Mouse (Mus musculus) hindbrain, embryonic 11.5 days (tissue): ENCODE results near the gene Mrap. TPM values are rescaled to one million over a fixed set of nuclear protein-coding genes. Genes with fewer than 3 reads are reported as not detected.

Experiments
- ATAC-seq: fragments of 200-750 bp; cut with Nextera tagmentation; 2 replicates; pipeline ENCODE4 v1.8.0; 2017; ENCODE audit warnings: mild to moderate bottlenecking, moderate TSS enrichment, moderate library complexity; ENCODE audit not compliant: low FRiP score
- DNase-seq: peaks from one replicate; pipeline ENCODE4 v3.0.0-alpha.2; 2015; ENCODE audit warnings: low spot score
- H3K27ac ChIP-seq: fragments of 300-500 bp; sonication (generic); 2 replicates; pipeline ENCODE4 v1.5.1; 2014; ENCODE audit warnings: mild to moderate bottlenecking, low read depth, low read length
- H3K27me3 ChIP-seq: fragments of 300-500 bp; sonication (generic); 2 replicates; pipeline ENCODE4 v1.6.1; 2014; ENCODE audit warnings: mild to moderate bottlenecking, low read length, moderate library complexity, mixed read lengths; ENCODE audit not compliant: control insufficient read depth, insufficient read depth
- H3K36me3 ChIP-seq: fragments of 300-500 bp; sonication (generic); 2 replicates; pipeline ENCODE4 v1.6.1; 2014; ENCODE audit warnings: mild to moderate bottlenecking, low read length, moderate library complexity, mixed read lengths; ENCODE audit not compliant: control insufficient read depth, insufficient read depth
- H3K4me1 ChIP-seq: fragments of 300-500 bp; sonication (generic); replicated peaks from 2 replicates; pipeline ENCODE4 v1.6.1; 2014; ENCODE audit warnings: low read length, mixed read lengths; ENCODE audit not compliant: control insufficient read depth, insufficient read depth
- H3K4me2 ChIP-seq: fragments of 300-500 bp; sonication (generic); replicated peaks from 2 replicates; pipeline ENCODE4 v1.6.1; 2014; ENCODE audit warnings: mild to moderate bottlenecking, low read depth, low read length
- H3K4me3 ChIP-seq: fragments of 300-500 bp; sonication (generic); 2 replicates; pipeline ENCODE4 v1.5.1; 2014; ENCODE audit warnings: low read depth, low read length
- H3K9ac ChIP-seq: fragments of 300-500 bp; sonication (generic); 2 replicates; pipeline ENCODE4 v1.6.1; 2014; ENCODE audit warnings: low read depth, low read length
- H3K9me3 ChIP-seq: fragments of 300-500 bp; sonication (generic); 2 replicates; pipeline ENCODE4 v1.6.1; 2016; ENCODE audit warnings: low read length; ENCODE audit not compliant: control insufficient read depth
- WGBS: fragments of 180-500 bp; shearing (Covaris S2); extraction: QIAGEN DNeasy Blood & Tissue Kit; methylation state at CpG from one replicate; pipeline ENCODE4 v1.1.7; 2014; 5-methylcytosine and 5-hydroxymethylcytosine counted together
- polyA plus RNA-seq: library from polyadenylated mRNA; unstranded; fragments of >200 nt; fragmentation: Nextera tagmentation; extraction: Ambion mirVana; gene quantifications from 2 replicates; pipeline ENCODE4 v1.2.1, GENCODE M21; 2014

Mrap gene
- polyA plus RNA-seq, 1 experiment from 2014 or later: 0.43 TPM

DNA sequence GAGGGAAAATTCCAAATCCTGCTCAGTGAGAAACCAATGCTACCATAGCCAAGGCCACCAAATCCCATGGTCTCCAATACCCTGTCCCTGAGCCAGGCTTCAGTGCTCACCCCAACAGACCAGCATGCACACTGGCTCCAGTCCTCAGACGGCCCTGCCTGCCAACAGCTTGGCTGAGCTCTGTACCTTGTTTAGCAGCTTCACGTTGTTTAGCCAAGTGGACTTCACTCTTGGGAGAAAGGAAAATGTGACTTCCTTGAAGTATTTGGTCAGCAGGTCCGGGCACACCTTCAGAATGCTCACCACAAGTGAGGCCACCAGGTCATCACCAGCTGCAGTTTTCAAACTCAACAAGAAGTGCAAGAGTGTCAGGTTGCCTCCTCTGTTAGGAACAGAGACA lies 54.5 kb downstream of the Mrap start:
- 79% methylated on average over 3 of the region's 3 CpGs for WGBS
- Histone ChIP-seq H3K4me3 (no peak overlapping the region), H3K27ac (no peak overlapping the region), H3K27me3 (no peaks in the 10 kb centered on the region), H3K4me2 (no peak overlapping the region), H3K9me3 (no peaks in the 10 kb centered on the region), H3K4me1 (no peaks in the 10 kb centered on the region), H3K36me3 (0 out of 2 replicates have a peak, but pooled peaks cover 9% of the 10 kb centered on the region), H3K9ac (no peak overlapping the region)
- DNase-seq (no peak), ATAC-seq (no peak)

DNA sequence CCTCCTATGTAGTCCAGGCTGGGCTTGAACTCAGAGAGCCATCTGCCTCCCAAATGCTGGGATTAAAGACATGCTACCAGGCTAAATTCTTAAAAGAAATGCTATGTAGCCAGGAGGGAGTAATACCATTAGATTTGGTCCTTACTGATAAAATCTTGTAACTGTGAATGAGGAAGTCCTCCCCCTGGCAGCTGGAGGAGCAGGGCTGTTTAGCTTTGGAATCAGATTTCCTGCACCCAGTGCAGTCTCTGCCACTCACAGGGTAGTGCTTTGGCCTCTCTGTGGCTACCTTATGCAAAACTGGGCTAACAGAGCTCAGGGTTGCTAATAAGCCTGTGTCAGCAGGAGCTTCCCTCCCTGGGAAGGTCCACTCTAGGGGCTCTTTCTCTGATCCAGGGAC lies 56.7 kb downstream of the Mrap start:
- no peaks in the 10 kb centered on the region for H3K4me1 ChIP-seq
- DNase-seq: no peak
- H3K27ac ChIP-seq: no peak overlapping the region
- ATAC-seq: no peak
- H3K4me3 ChIP-seq: no peak overlapping the region
- peaks cover 7% of the 10 kb centered on the region; the same call in 1 of the 2 replicates for H3K36me3 ChIP-seq
- no peaks in the 10 kb centered on the region for H3K9me3 ChIP-seq
- H3K27me3 ChIP-seq: no peaks in the 10 kb centered on the region
- no peak overlapping the region for H3K4me2 ChIP-seq
- no peak overlapping the region for H3K9ac ChIP-seq

- H3K36me3 ChIP-seq: peaks cover 6% of the 10 kb centered on the region; the same call in 1 of the 2 replicates
- H3K9me3 ChIP-seq: no peaks in the 10 kb centered on the region
- H3K4me1 ChIP-seq: no peaks in the 10 kb centered on the region
- 88% methylated on average over 8 of the region's 8 CpGs for WGBS
- ATAC-seq (no peak), DNase-seq (no peak)
- H3K27me3 ChIP-seq: no peaks in the 10 kb centered on the region
- H3K4me3 ChIP-seq: no peak overlapping the region
- no peak overlapping the region for H3K9ac ChIP-seq
- H3K27ac ChIP-seq: no peak overlapping the region
- H3K4me2 ChIP-seq: no peak overlapping the region
Measured at GRCm38 (mm10) chr16:90798446-90798845, 60.4 kb downstream of the Mrap start.

- H3K4me1 ChIP-seq: no peaks in the 10 kb centered on the region
- H3K36me3 ChIP-seq: peaks cover 6% of the 10 kb centered on the region; the same call in 1 of the 2 replicates
- no peaks in the 10 kb centered on the region for H3K27me3 ChIP-seq
- H3K9ac ChIP-seq: no peak overlapping the region
- 78% methylated on average over 5 of the region's 5 CpGs for WGBS
- H3K9me3 ChIP-seq: no peaks in the 10 kb centered on the region
- H3K27ac ChIP-seq: no peak overlapping the region
- ATAC-seq: no peak
- no peak for DNase-seq
- H3K4me2 ChIP-seq: no peak overlapping the region
- H3K4me3 ChIP-seq: no peak overlapping the region
Measured at GRCm38 (mm10) chr16:90798848-90799247, 60.8 kb downstream of the Mrap start.

Other genes starting within 250 kb of the Mrap start
- gene Mis18a, start 10.8 kb upstream of the Mrap start, polyA plus RNA-seq: 78.8 and 82.9 TPM in 2 replicates
- 13.2 and 14.4 TPM in 2 replicates for gene Urb1, start 72.2 kb downstream of the Mrap start, polyA plus RNA-seq
- 1.3 and 1.9 TPM in 2 replicates for gene Eva1c, start 88.5 kb downstream of the Mrap start, polyA plus RNA-seq
- 53.1 and 57.3 TPM in 2 replicates for gene Cfap298, start 196.9 kb downstream of the Mrap start, polyA plus RNA-seq